Mouse (Mus musculus): ENCODE data around the gene Sp2. TPM values are rescaled to one million over a fixed set of nuclear protein-coding genes. Genes with fewer than 3 reads are reported as not detected.
A peak's percentile ranks its signal among the peaks of the same experiment; 100 is the strongest.

Gene Sp2
- total and polyA plus RNA-seq, 2 experiments from 2014 or later = 6.8 to 8.9 TPM

- no peak for ATAC-seq (ENCODE audit: insufficient read depth, low read depth)
- DNase-seq (ENCODE audit: low spot score) = no peak
- no peaks in the 10 kb centered on the region for H3K36me3 ChIP-seq (replicated peaks; ENCODE audit: control insufficient read depth, insufficient read depth, low read length)
- WGBS = 75% methylated on average over 6 of the region's 6 CpGs
- H3K27ac ChIP-seq (ENCODE audit: low read depth) = no peak overlapping the region
- H3K9ac ChIP-seq (replicated peaks; ENCODE audit: low read depth, low read length) = no peak overlapping the region
- H3K4me1 ChIP-seq (ENCODE audit: control insufficient read depth, insufficient read depth) = peaks cover 2% of the 10 kb centered on the region; the same call in 1 of the 2 replicates
- H3K27me3 ChIP-seq (ENCODE audit: control insufficient read depth, insufficient read depth, low read length) = no peaks in the 10 kb centered on the region
- no peak for TF ChIP-seq EP300 (IDR thresholded peaks at IDR 0.05; ENCODE audit: low read depth)
- H3K4me2 ChIP-seq (ENCODE audit: low read depth, low read length) = no peak overlapping the region
- no peaks in the 10 kb centered on the region for H3K9me3 ChIP-seq (replicated peaks; ENCODE audit: control insufficient read depth, low read length)
- H3K4me3 ChIP-seq (ENCODE audit: low read depth, low read length) = no peak overlapping the region
Observed at GRCm38 (mm10) chr11:96938426-96938800, 44.3 kb downstream of the Sp2 start.

- ATAC-seq (ENCODE audit: insufficient read depth, low read depth) (peak; percentile 37; the same call in 1 of the 2 replicates), DNase-seq (ENCODE audit: low spot score) (peak; percentile 47)
- Histone ChIP-seq H3K9ac (replicated peaks; ENCODE audit: low read depth, low read length) (no peak overlapping the region), H3K27ac (ENCODE audit: low read depth) (no peak overlapping the region), H3K36me3 (replicated peaks; ENCODE audit: control insufficient read depth, insufficient read depth, low read length) (no peaks in the 10 kb centered on the region), H3K4me3 (ENCODE audit: low read depth, low read length) (no peak overlapping the region), H3K4me1 (ENCODE audit: control insufficient read depth, insufficient read depth) (no peaks in the 10 kb centered on the region), H3K9me3 (replicated peaks; ENCODE audit: control insufficient read depth, low read length) (no peaks in the 10 kb centered on the region), H3K4me2 (ENCODE audit: low read depth, low read length) (no peak overlapping the region), H3K27me3 (ENCODE audit: control insufficient read depth, insufficient read depth, low read length) (no peaks in the 10 kb centered on the region)
- WGBS = 44% methylated on average over 10 of the region's 10 CpGs
- TF ChIP-seq EP300 (IDR thresholded peaks at IDR 0.05; ENCODE audit: low read depth) = no peak
- peak; percentile 69 for TF ChIP-seq CTCF (IDR thresholded peaks at IDR 0.05; ENCODE audit: low read depth)
Observed at GRCm38 (mm10) chr11:96937549-96938425, 45.0 kb downstream of the Sp2 start.

GRCm38 (mm10) chr11:96935872-96936650, 46.7 kb downstream of the Sp2 start:
- Histone ChIP-seq H3K4me2 (ENCODE audit: low read depth, low read length) (no peak overlapping the region), H3K27ac (ENCODE audit: low read depth) (no peak overlapping the region), H3K4me3 (ENCODE audit: low read depth, low read length) (no peak overlapping the region), H3K4me1 (ENCODE audit: control insufficient read depth, insufficient read depth) (no peaks in the 10 kb centered on the region), H3K9ac (replicated peaks; ENCODE audit: low read depth, low read length) (no peak overlapping the region), H3K36me3 (replicated peaks; ENCODE audit: control insufficient read depth, insufficient read depth, low read length) (no peaks in the 10 kb centered on the region), H3K27me3 (ENCODE audit: control insufficient read depth, insufficient read depth, low read length) (no peaks in the 10 kb centered on the region), H3K9me3 (replicated peaks; ENCODE audit: control insufficient read depth, low read length) (no peaks in the 10 kb centered on the region)
- WGBS = 84% methylated on average over 9 of the region's 9 CpGs
- no peak for DNase-seq (ENCODE audit: low spot score)
- ATAC-seq (ENCODE audit: insufficient read depth, low read depth) = no peak
- TF ChIP-seq CTCF (IDR thresholded peaks at IDR 0.05; ENCODE audit: low read depth) (no peak), EP300 (IDR thresholded peaks at IDR 0.05; ENCODE audit: low read depth) (no peak)

GRCm38 (mm10) chr11:96934921-96935356, 47.8 kb downstream of the Sp2 start:
- TF ChIP-seq EP300 (IDR thresholded peaks at IDR 0.05; ENCODE audit: low read depth) (0 out of 2 replicates have a peak, but pooled peaks have one; percentile 12), CTCF (IDR thresholded peaks at IDR 0.05; ENCODE audit: low read depth) (no peak)
- no peaks in the 10 kb centered on the region for H3K4me1 ChIP-seq (ENCODE audit: control insufficient read depth, insufficient read depth)
- H3K27me3 ChIP-seq (ENCODE audit: control insufficient read depth, insufficient read depth, low read length) = peaks cover under 1% of the 10 kb centered on the region
- DNase-seq (ENCODE audit: low spot score) = peak; percentile 88
- no peak overlapping the region for H3K4me3 ChIP-seq (ENCODE audit: low read depth, low read length)
- peak overlapping the region; percentile 36; the same call in 1 of the 2 replicates for H3K27ac ChIP-seq (ENCODE audit: low read depth)
- H3K9ac ChIP-seq (replicated peaks; ENCODE audit: low read depth, low read length) = no peak overlapping the region
- peak; percentile 91 for ATAC-seq (ENCODE audit: insufficient read depth, low read depth)
- H3K4me2 ChIP-seq (ENCODE audit: low read depth, low read length) = peak overlapping the region; percentile 16; the same call in 1 of the 2 replicates
- WGBS = 26% methylated on average over 12 of the region's 12 CpGs
- H3K36me3 ChIP-seq (replicated peaks; ENCODE audit: control insufficient read depth, insufficient read depth, low read length) = no peaks in the 10 kb centered on the region
- H3K9me3 ChIP-seq (replicated peaks; ENCODE audit: control insufficient read depth, low read length) = no peaks in the 10 kb centered on the region

- DNase-seq (ENCODE audit: low spot score) = no peak
- no peaks in the 10 kb centered on the region for H3K4me1 ChIP-seq (ENCODE audit: control insufficient read depth, insufficient read depth)
- no peak overlapping the region for H3K4me3 ChIP-seq (ENCODE audit: low read depth, low read length)
- 0 out of 2 replicates have a peak, but pooled peaks have one; percentile 18 for ATAC-seq (ENCODE audit: insufficient read depth, low read depth)
- H3K4me2 ChIP-seq (ENCODE audit: low read depth, low read length) = no peak overlapping the region
- TF ChIP-seq CTCF (IDR thresholded peaks at IDR 0.05; ENCODE audit: low read depth) (no peak), EP300 (IDR thresholded peaks at IDR 0.05; ENCODE audit: low read depth) (no peak)
- no peak overlapping the region for H3K27ac ChIP-seq (ENCODE audit: low read depth)
- peaks cover 13% of the 10 kb centered on the region for H3K27me3 ChIP-seq (ENCODE audit: control insufficient read depth, insufficient read depth, low read length)
- H3K9me3 ChIP-seq (replicated peaks; ENCODE audit: control insufficient read depth, low read length) = no peaks in the 10 kb centered on the region
- WGBS = 78% methylated on average over 13 of the region's 13 CpGs
- H3K9ac ChIP-seq (replicated peaks; ENCODE audit: low read depth, low read length) = no peak overlapping the region
- no peaks in the 10 kb centered on the region for H3K36me3 ChIP-seq (replicated peaks; ENCODE audit: control insufficient read depth, insufficient read depth, low read length)
Observed at GRCm38 (mm10) chr11:96933562-96934276, 49.0 kb downstream of the Sp2 start.
